Mouse (Mus musculus): ENCODE data around the gene Gm21988.

DNA sequence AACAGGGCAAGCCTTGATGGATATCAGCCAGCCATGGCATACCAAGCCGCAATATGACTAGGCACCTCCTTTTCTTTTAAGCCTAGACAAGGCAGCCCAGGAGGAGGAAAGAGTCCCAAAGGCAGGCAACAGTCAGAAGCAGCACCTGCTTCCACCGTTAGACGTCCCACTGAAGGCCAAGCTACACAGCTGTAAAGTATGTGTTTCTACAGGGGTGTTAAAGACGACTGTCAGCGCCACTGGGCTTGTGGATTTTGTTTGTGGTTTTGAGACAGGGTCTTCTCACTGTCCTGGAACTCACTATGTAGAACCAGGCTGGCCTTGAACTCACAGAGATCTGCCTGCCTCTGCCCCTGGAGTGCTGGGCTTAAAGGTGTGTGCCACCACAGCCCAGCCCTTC is 46.1 kb upstream of the Gm21988 start:
- TF ChIP-seq CTCF (IDR thresholded peaks at IDR 0.05; ENCODE audit: control insufficient read depth, insufficient read depth, low read length), result no peak
- TF ChIP-seq POLR2A (IDR thresholded peaks at IDR 0.05; ENCODE audit: borderline replicate concordance, control insufficient read depth, low read depth, low read length), result no peak
